In genomic region chr14:86750351-86750750, GRCm38 (mm10) we compare ENCODE assay signal across 20 mouse cellular contexts.
DNase-seq lines count a peak whose midpoint lies in the region; ATAC-seq lines count a peak whose summit lies in the region.
"Had no signal": no experiment of that assay in that cellular context is flagged by ENCODE, and none has a peak within 500 bp of the region (broad histone marks: within the 10 kb centered on the region; RNA-seq: fewer than 3 reads in every experiment).

No protein-coding gene starts in this region.

- WGBS in forebrain, embryonic 10.5 days, result 91% methylated on average over 7 of the region's 7 CpGs
- WGBS in forebrain, embryonic 11.5 days, result 76% methylated on average over 7 of the region's 7 CpGs
- WGBS in forebrain, embryonic 14.5 days, result 50% methylated on average over 7 of the region's 7 CpGs
- WGBS in kidney, embryonic 16.5 days, result 90% methylated on average over 7 of the region's 7 CpGs

- DNase-seq in forebrain, embryonic 10.5 days (ENCODE audit: extremely low spot score, low spot score), result no peak
- no peak for DNase-seq in forebrain, embryonic 11.5 days (ENCODE audit: low spot score)
- peak; percentile 38 to 72 for DNase-seq in layer of hippocampus, postnatal 14 days (ENCODE audit: low spot score in 2 of 2)
- no peak for DNase-seq in layer of hippocampus, postnatal 10 days (ENCODE audit: low spot score in 2 of 2)
- DNase-seq in forebrain, embryonic 14.5 days (ENCODE audit: low spot score), result peak; percentile 48
- no peak for DNase-seq in left cerebral cortex, adult 8-10 months (ENCODE audit: low spot score in 2 of 2)
- DNase-seq: adrenal gland, adult 8-10 months; adrenal gland, postnatal 36 days; B cell, adult 2 months; cerebellum, adult 11-12 months; cerebellum, adult 9-10 months; cerebellum, postnatal 25 days; gastrocnemius, postnatal 10 days had no signal

- H3K36me3 ChIP-seq in forebrain, embryonic 10.5 days (replicated peaks), result peaks cover 7% of the 10 kb centered on the region; the same call in 1 of the 2 replicates
- H3K36me3 ChIP-seq in forebrain, embryonic 11.5 days (ENCODE audit: control insufficient read depth, insufficient read depth, low read length), result no peaks in the 10 kb centered on the region
- H3K36me3 ChIP-seq in forebrain, embryonic 14.5 days (ENCODE audit: control insufficient read depth, insufficient read depth, low read length), result no peaks in the 10 kb centered on the region
- H3K36me3 ChIP-seq in kidney, embryonic 16.5 days (ENCODE audit: insufficient read depth, low read length), result 0 out of 2 replicates have a peak, but pooled peaks cover 2% of the 10 kb centered on the region
- H3K36me3 ChIP-seq: embryonic facial prominence, embryonic 13.5 days; heart, embryonic 12.5 days; hindbrain, embryonic 10.5 days had no signal

- H3K4me2 ChIP-seq in forebrain, embryonic 11.5 days (ENCODE audit: low read depth, low read length, severe bottlenecking), result no peak overlapping the region
- no peak overlapping the region for H3K4me2 ChIP-seq in forebrain, embryonic 14.5 days (ENCODE audit: low read length)
- no peak overlapping the region for H3K4me2 ChIP-seq in kidney, embryonic 16.5 days (replicated peaks; ENCODE audit: low read depth, low read length)
- H3K4me2 ChIP-seq: embryonic facial prominence, embryonic 13.5 days; heart, embryonic 12.5 days; hindbrain, embryonic 14.5 days had no signal

- peak overlapping the region; percentile 31; the same call in 1 of the 2 replicates for H3K27ac ChIP-seq in forebrain, embryonic 10.5 days
- no peak overlapping the region for H3K27ac ChIP-seq in forebrain, embryonic 11.5 days (ENCODE audit: low read depth, low read length)
- no peak overlapping the region for H3K27ac ChIP-seq in forebrain, embryonic 14.5 days (ENCODE audit: low read depth, low read length)
- H3K27ac ChIP-seq in kidney, embryonic 16.5 days (ENCODE audit: low read length), result no peak overlapping the region
- H3K27ac ChIP-seq: embryonic facial prominence, embryonic 13.5 days had no signal

- H3K9ac ChIP-seq in forebrain, embryonic 11.5 days (ENCODE audit: low read length), result no peak overlapping the region
- no peak overlapping the region for H3K9ac ChIP-seq in forebrain, embryonic 14.5 days (ENCODE audit: low read length)
- H3K9ac ChIP-seq in kidney, embryonic 16.5 days (replicated peaks; ENCODE audit: low read length), result no peak overlapping the region
- H3K9ac ChIP-seq: embryonic facial prominence, embryonic 13.5 days; heart, embryonic 12.5 days; hindbrain, embryonic 14.5 days had no signal

- H3K4me3 ChIP-seq in forebrain, embryonic 10.5 days, result no peak overlapping the region
- no peak overlapping the region for H3K4me3 ChIP-seq in forebrain, embryonic 11.5 days (ENCODE audit: low read depth, low read length)
- H3K4me3 ChIP-seq in forebrain, embryonic 14.5 days (ENCODE audit: low read depth, low read length), result no peak overlapping the region
- no peak overlapping the region for H3K4me3 ChIP-seq in kidney, embryonic 16.5 days (ENCODE audit: low read length)
- H3K4me3 ChIP-seq: embryonic facial prominence, embryonic 13.5 days; heart, embryonic 12.5 days; hindbrain, embryonic 10.5 days had no signal

- peaks cover 38% of the 10 kb centered on the region for H3K4me1 ChIP-seq in forebrain, embryonic 10.5 days
- peaks cover 5% of the 10 kb centered on the region for H3K4me1 ChIP-seq in forebrain, embryonic 11.5 days (replicated peaks; ENCODE audit: control insufficient read depth, insufficient read depth, low read length)
- peaks cover 22% of the 10 kb centered on the region for H3K4me1 ChIP-seq in forebrain, embryonic 14.5 days (ENCODE audit: control insufficient read depth, insufficient read depth, low read length)
- peaks cover 4% of the 10 kb centered on the region; the same call in 1 of the 2 replicates for H3K4me1 ChIP-seq in kidney, embryonic 16.5 days (ENCODE audit: insufficient read depth, low read length)

- no peak for ATAC-seq in forebrain, embryonic 11.5 days (replicated peaks; ENCODE audit: low FRiP score)
- no peak for ATAC-seq in forebrain, embryonic 14.5 days
- ATAC-seq in kidney, embryonic 16.5 days (ENCODE audit: low FRiP score, low TSS enrichment), result no peak
- ATAC-seq: CD4-positive, CD25-positive, alpha-beta regulatory T cell, adult 4 months had no signal

- H3K27me3 ChIP-seq in forebrain, embryonic 10.5 days (ENCODE audit: poor library complexity, severe bottlenecking), result no peaks in the 10 kb centered on the region
- H3K27me3 ChIP-seq in forebrain, embryonic 11.5 days (ENCODE audit: control insufficient read depth, insufficient read depth, low read length), result no peaks in the 10 kb centered on the region
- H3K27me3 ChIP-seq in forebrain, embryonic 14.5 days (replicated peaks; ENCODE audit: control insufficient read depth, insufficient read depth, low read length), result no peaks in the 10 kb centered on the region
- H3K27me3 ChIP-seq in kidney, embryonic 16.5 days (ENCODE audit: insufficient read depth, low read length), result no peaks in the 10 kb centered on the region
- H3K27me3 ChIP-seq: embryonic facial prominence, embryonic 13.5 days; heart, embryonic 12.5 days had no signal

- no peaks in the 10 kb centered on the region for H3K9me3 ChIP-seq in forebrain, embryonic 10.5 days
- no peaks in the 10 kb centered on the region for H3K9me3 ChIP-seq in forebrain, embryonic 11.5 days (ENCODE audit: control insufficient read depth, low read length)
- no peaks in the 10 kb centered on the region for H3K9me3 ChIP-seq in forebrain, embryonic 14.5 days (replicated peaks; ENCODE audit: control insufficient read depth, low read length)
- H3K9me3 ChIP-seq in kidney, embryonic 16.5 days (ENCODE audit: low read length), result no peaks in the 10 kb centered on the region
- H3K9me3 ChIP-seq: embryonic facial prominence, embryonic 13.5 days; G1E; heart, embryonic 12.5 days; hindbrain, embryonic 10.5 days had no signal

Comparison
In these comparisons a context has a peak if more than half of its experiments do, and no peak if none do; other contexts are left out.
1. DNase-seq: peak in layer of hippocampus, postnatal 14 days (2 of 2) and forebrain, embryonic 14.5 days (single experiment); none in forebrain, embryonic 10.5 days (single experiment), forebrain, embryonic 11.5 days (single experiment), layer of hippocampus, postnatal 10 days (0 of 2) and left cerebral cortex, adult 8-10 months (0 of 2).